Mouse (Mus musculus) layer of hippocampus, postnatal 25 days (tissue): Measurements from ENCODE around the gene Dnajb4. TPM values are rescaled to one million over a fixed set of nuclear protein-coding genes. Genes with fewer than 3 reads are reported as not detected.

Source experiments
- DNase-seq, 2 experiments: peaks; one replicate each; pipeline ENCODE4 v3.0.0; 2022; ENCODE audit warnings: mixed read lengths in 2 of 2, low spot score in 1 of 2; ENCODE audit errors: extremely low spot score in 1 of 2
- total RNA-seq, 2 experiments: library from RNA; stranded (reverse); gene quantifications; 2 replicates each; pipeline ENCODE4 v1.2.3; 2021

Gene Dnajb4
- 10 to 100 TPM; 59.0 to 59.1 TPM for total RNA-seq

GRCm38 (mm10) chr3:152209967-152210634, at the start of gene Dnajb4, which contains the start of gene Fubp1:
Gene Dnajb4, minus strand, starts transcription at chr3:152210302.
Gene Fubp1, plus strand, starts transcription at chr3:152210422.
- peak; percentile 99 to 100 for DNase-seq

GRCm38 (mm10) chr3:152259409-152259808, 49.3 kb upstream of the Dnajb4 start:
- DNase-seq, result peak; percentile 42 to 80

- DNase-seq, result no peak
Observed at GRCm38 (mm10) chr3:152257528-152257927, 47.4 kb upstream of the Dnajb4 start.

GRCm38 (mm10) chr3:152250487-152250886, 40.4 kb upstream of the Dnajb4 start:
- DNase-seq, result no peak

GRCm38 (mm10) chr3:152247708-152248107, 37.6 kb upstream of the Dnajb4 start:
- DNase-seq, result no peak

- no peak for DNase-seq
Observed at GRCm38 (mm10) chr3:152245273-152245910, 35.3 kb upstream of the Dnajb4 start.

- no peak for DNase-seq
Observed at GRCm38 (mm10) chr3:152243304-152243703, 33.2 kb upstream of the Dnajb4 start.

GRCm38 (mm10) chr3:152241098-152241497, 31.0 kb upstream of the Dnajb4 start:
- DNase-seq, result no peak

GRCm38 (mm10) chr3:152239592-152239991, 29.5 kb upstream of the Dnajb4 start:
- DNase-seq, result no peak

GRCm38 (mm10) chr3:152238836-152239235, 28.7 kb upstream of the Dnajb4 start:
- no peak for DNase-seq

GRCm38 (mm10) chr3:152235805-152236204, 25.7 kb upstream of the Dnajb4 start:
- DNase-seq, result no peak

- no peak for DNase-seq
Observed at GRCm38 (mm10) chr3:152235238-152235637, 25.1 kb upstream of the Dnajb4 start.

GRCm38 (mm10) chr3:152231333-152232100, 21.4 kb upstream of the Dnajb4 start:
- no peak for DNase-seq

- DNase-seq, result no peak
Observed at GRCm38 (mm10) chr3:152229271-152229670, 19.2 kb upstream of the Dnajb4 start.

GRCm38 (mm10) chr3:152228843-152229242, 18.7 kb upstream of the Dnajb4 start:
- no peak for DNase-seq

GRCm38 (mm10) chr3:152225906-152226305, 15.8 kb upstream of the Dnajb4 start:
- DNase-seq, result no peak

GRCm38 (mm10) chr3:152224918-152225317, 14.8 kb upstream of the Dnajb4 start:
- no peak for DNase-seq

GRCm38 (mm10) chr3:152213416-152213815, 3.3 kb upstream of the Dnajb4 start:
- no peak for DNase-seq

GRCm38 (mm10) chr3:152211731-152212279, 1.7 kb upstream of the Dnajb4 start:
- no peak for DNase-seq

GRCm38 (mm10) chr3:152210728-152211391, 758 bp upstream of the Dnajb4 start:
- peak; percentile 49 to 67 for DNase-seq
